Mouse (Mus musculus) liver, adult (tissue): ENCODE results near the gene Cops9.

Source experiments
- GATA4 ChIP-seq: IDR thresholded peaks from 2 replicates; pipeline ENCODE4 v1.6.1; 2014; ENCODE audit warnings: mild to moderate bottlenecking, low read length; ENCODE audit not compliant: insufficient replicate concordance

Gene Cops9

GRCm38 (mm10) chr1:92641514-92642272 is at the start of gene Cops9:
Gene Cops9, minus strand, starts transcription at chr1:92641985.
- TF ChIP-seq GATA4: peak; percentile 35; the same call in 1 of the 2 replicates

GRCm38 (mm10) chr1:92691166-92691844 is 49.5 kb upstream of the Cops9 start:
- TF ChIP-seq GATA4: no peak

DNA sequence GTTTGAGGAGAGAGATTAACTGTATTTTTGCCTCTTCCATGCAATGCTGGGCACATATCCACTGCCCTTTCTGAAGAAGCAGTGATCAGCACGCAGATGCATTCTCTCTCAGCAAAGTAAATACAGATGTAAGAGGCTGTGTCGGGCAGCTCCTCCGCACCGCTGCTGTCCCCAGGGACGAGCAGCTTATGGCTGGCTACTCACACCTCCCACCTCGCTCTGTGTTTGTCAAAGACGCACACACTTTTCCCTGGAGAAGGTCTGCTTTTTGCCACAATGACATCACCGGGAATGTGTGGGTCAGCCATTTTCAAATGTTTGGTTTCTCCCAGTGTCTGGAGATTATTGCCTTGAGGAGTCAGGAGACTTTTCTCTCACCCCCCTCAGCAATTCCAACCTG is 45.2 kb upstream of the Cops9 start:
- no peak for TF ChIP-seq GATA4

DNA sequence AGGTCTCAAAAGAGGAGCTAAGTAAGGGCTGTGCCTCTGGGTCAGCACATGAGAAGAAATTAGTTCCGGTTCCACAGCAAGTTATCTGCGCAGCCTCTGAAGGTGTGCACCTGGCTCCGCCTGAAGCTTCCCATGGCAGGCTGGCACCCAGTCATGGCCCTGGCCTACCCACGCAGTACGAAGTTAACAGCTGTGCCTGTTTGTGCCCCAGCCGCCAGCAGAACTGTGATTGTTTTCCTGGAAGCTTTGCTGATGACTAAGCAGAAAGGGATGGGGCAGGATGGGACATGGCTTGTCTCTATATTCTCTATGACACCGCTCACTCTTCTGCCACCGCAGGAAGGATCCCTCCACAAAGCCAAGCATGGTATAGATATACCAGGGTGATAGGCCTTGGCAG is 41.4 kb upstream of the Cops9 start:
- TF ChIP-seq GATA4: no peak

- no peak for TF ChIP-seq GATA4
Measured at GRCm38 (mm10) chr1:92680668-92681603, 39.2 kb upstream of the Cops9 start.

- no peak for TF ChIP-seq GATA4
Measured at GRCm38 (mm10) chr1:92678757-92679156, 37.0 kb upstream of the Cops9 start.

DNA sequence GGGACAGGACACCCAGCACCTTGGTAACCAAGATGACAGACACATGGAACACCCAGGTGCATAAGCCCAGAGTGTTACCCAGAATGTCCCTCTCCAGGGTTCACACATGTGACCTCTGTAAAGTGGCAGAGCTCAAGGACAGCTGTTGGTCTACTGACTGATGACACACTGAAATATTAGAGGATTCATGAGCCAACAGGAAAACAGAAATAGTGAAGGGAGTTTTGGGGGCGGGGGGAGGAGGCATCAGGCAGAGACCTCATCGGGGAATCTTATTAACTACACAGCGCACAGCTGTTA is 34.8 kb upstream of the Cops9 start:
- no peak for TF ChIP-seq GATA4

GRCm38 (mm10) chr1:92675932-92676675 is 34.3 kb upstream of the Cops9 start:
- no peak for TF ChIP-seq GATA4

- no peak for TF ChIP-seq GATA4
Measured at GRCm38 (mm10) chr1:92673258-92673782, 31.5 kb upstream of the Cops9 start.

DNA sequence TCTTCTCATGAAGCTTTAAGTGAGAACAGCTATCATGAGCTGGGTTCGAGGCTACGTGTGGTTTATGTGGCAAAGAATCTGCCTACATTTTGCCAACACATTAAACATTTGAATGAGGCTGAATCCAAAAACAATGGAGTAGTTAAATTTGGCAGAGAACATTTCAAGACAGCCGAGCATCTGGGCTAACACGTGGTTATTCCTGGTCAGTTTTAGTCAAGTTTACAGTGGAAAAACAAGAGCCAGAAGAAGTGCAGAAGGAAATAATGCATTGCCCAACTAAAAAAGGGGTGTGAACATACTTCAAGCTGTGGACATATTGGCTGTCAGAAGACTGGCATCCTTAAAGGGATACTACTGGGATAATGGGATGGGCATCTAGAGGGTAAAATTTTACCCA is 29.5 kb upstream of the Cops9 start:
- no peak for TF ChIP-seq GATA4

DNA sequence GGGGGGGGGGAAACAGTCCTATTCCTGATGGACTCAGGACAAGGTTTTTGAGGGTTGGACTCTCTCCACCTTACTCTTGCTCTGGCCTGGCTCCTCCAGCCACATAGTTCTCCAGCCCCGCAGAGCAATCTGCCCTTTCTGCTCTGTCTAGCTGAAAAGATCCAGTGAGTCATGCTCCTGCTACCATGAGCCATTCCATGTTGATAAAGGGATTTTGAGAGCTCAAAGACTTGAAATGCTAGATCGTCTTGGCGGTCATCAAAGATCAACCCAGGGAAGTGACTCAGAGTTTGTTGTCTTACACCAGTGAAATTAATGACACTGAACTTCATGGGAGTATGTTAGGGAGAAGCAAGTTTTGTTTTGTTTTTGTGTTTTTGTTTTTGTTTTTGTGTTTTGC is 27.6 kb upstream of the Cops9 start:
- no peak for TF ChIP-seq GATA4

DNA sequence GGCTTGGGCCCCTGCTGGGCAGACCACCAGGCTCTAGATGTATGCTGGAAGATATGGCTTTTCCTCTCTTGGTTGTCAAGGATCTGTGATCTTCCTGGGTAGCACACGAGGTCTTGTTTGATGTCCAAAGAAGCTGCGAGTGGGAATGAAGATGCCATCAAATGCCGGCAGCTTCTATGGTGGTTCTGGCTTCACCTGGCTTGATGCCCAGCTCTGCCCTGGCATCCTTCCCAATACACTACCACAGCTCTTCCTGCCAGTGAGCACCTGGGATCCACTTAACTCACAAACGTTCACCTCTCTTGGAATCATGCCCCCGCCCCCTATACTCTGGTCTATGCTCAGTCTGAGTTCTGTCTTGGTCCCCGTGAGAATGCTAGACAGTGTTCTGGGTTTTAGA is 25.3 kb upstream of the Cops9 start:
- TF ChIP-seq GATA4: no peak

GRCm38 (mm10) chr1:92659392-92659791 is 17.6 kb upstream of the Cops9 start:
- TF ChIP-seq GATA4: no peak

- TF ChIP-seq GATA4: no peak
Measured at GRCm38 (mm10) chr1:92657025-92657820, 15.4 kb upstream of the Cops9 start.
